Mouse (Mus musculus) E14TG2a.4 (cell line): ENCODE data around the gene Hdac4.

Experiments used
- H3K27me3 ChIP-seq: 2 replicates; pipeline ENCODE4 v1.6.1; 2014; ENCODE audit warnings: low read length, control low read depth; ENCODE audit not compliant: insufficient read depth
- H3K36me3 ChIP-seq: 2 replicates; pipeline ENCODE4 v1.6.1; 2014; ENCODE audit warnings: low read length, control low read depth; ENCODE audit not compliant: insufficient read depth
- H3K4me1 ChIP-seq: replicated peaks from 2 replicates; pipeline ENCODE4 v1.6.1; 2014; ENCODE audit warnings: low read depth, low read length, control low read depth
- H3K4me3 ChIP-seq: replicated peaks from 2 replicates; pipeline ENCODE4 v1.5.1; 2014; ENCODE audit warnings: mild to moderate bottlenecking, low read length
- H3K9me3 ChIP-seq: 2 replicates; pipeline ENCODE4 v1.6.1; 2014; ENCODE audit warnings: low read length, control low read depth
- CTCF ChIP-seq: conservative IDR thresholded peaks from 2 replicates; pipeline ENCODE4 v1.5.1; 2014; ENCODE audit warnings: low read length
- NANOG ChIP-seq: IDR thresholded peaks from 2 replicates; pipeline ENCODE4 v1.6.1; 2014; ENCODE audit warnings: borderline replicate concordance, low read length, mixed read lengths
- POU5F1 ChIP-seq: IDR thresholded peaks from 2 replicates; pipeline ENCODE4 v1.6.1; 2014; ENCODE audit warnings: low read length, borderline replicate concordance

Gene Hdac4

DNA sequence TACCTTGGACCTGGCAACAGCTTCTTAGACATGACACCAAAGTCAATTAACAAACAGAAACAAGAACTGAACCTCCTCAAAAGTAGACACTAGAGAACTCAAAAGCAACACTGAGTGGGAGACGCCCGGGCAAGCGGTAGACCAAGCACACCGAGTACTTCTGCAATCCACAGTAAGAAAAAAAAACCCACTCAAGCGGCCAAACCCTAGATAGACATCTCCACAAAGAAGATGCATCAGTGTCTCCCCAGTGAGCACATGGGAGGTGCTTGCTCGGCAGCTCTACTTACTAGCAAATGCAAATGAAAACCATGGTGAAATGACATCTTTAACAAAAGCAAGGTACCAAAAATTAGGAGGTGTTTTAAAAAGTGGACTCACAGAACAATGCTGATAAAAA, 67.7 kb downstream of the Hdac4 start:
- TF ChIP-seq POU5F1, result no peak
- TF ChIP-seq NANOG, result no peak
- no peak for TF ChIP-seq CTCF
- Histone ChIP-seq H3K4me3 (no peak overlapping the region), H3K36me3 (peaks cover 63% of the 10 kb centered on the region), H3K9me3 (no peaks in the 10 kb centered on the region), H3K4me1 (peaks cover 77% of the 10 kb centered on the region), H3K27me3 (no peaks in the 10 kb centered on the region)

DNA sequence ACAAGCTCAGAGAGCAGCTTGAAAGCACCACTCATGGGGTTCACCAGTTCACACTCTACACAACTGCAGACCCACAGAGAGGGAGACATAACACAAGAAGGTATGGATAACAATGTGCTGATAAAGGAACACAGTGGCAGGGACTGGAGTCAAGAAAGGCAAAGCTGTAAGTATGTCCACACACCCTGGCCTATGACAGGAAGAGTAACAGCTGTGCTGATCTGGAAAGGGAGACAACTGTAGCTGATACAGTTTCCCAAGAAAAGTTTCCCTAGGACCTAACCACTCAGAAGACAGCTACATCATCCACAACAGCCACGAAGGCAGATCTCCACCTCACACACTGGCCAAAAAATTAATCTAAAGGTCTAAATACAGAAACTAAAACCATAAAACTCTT, 68.1 kb downstream of the Hdac4 start:
- TF ChIP-seq POU5F1 (no peak), NANOG (no peak), CTCF (no peak)
- peaks cover 67% of the 10 kb centered on the region for H3K36me3 ChIP-seq
- no peaks in the 10 kb centered on the region for H3K27me3 ChIP-seq
- H3K4me3 ChIP-seq, result no peak overlapping the region
- peaks cover 79% of the 10 kb centered on the region for H3K4me1 ChIP-seq
- no peaks in the 10 kb centered on the region for H3K9me3 ChIP-seq

DNA sequence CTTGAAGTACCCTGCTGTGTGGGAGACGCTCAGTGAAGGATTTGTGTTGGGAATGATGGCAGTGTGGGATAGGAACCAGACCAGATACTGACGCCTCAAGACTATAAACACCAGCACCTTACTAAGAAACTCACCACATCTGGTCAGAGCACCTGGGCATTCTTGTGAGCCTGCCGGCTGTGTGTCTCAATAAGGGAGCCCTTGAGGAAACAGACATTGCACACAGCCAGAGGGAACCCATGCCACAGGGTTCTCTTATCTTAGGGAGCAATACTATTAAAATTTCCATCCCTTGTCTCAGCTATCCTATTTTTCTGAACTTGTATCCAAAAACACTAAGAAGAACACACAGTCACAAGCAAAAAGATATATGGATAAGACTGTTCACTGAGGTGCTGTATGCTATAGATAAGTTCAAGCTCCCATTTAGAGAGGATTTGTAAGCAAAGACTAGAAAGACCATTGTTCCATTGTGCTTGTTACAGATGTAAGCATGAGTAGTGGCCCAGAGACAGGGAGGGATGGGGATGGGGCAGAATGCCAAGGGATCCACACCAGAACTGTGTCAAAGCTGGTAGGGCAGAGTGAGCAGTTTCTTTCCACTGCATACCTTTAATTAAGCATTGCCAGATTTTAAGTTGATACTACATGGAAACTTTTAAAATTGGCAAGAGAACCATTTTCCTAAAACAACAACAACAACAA, 70.8 kb downstream of the Hdac4 start:
- no peak for TF ChIP-seq POU5F1
- TF ChIP-seq NANOG, result no peak
- no peak for TF ChIP-seq CTCF
- no peaks in the 10 kb centered on the region for H3K9me3 ChIP-seq
- H3K36me3 ChIP-seq, result peaks cover 47% of the 10 kb centered on the region
- no peak overlapping the region for H3K4me3 ChIP-seq
- no peaks in the 10 kb centered on the region for H3K27me3 ChIP-seq
- H3K4me1 ChIP-seq, result peaks cover 76% of the 10 kb centered on the region

DNA sequence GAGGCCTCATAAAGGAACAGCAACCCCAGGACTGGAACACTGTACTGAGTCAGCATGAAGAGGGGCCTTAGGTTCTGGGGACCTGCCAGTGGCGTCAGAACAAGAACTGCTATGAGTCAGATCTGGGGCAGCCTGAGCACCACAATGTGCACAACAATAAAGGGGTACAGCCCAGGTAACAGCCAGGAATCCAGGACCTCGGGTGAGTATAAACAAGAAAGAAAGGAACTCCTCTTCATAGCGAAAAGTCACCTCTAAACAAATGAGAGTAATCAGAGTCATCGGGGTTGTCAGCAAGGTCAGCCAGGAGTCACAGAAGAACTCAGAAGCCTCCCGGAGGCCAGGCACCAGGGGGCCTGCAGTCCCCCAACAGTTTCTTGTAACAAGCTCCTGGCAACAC, 76.2 kb downstream of the Hdac4 start:
- H3K9me3 ChIP-seq, result no peaks in the 10 kb centered on the region
- TF ChIP-seq CTCF, result no peak
- TF ChIP-seq NANOG, result peak; percentile 83
- H3K4me3 ChIP-seq, result peak overlapping the region; percentile 10; the same call in 1 of the 2 replicates
- no peaks in the 10 kb centered on the region for H3K27me3 ChIP-seq
- H3K36me3 ChIP-seq, result peaks cover 51% of the 10 kb centered on the region
- peaks cover 87% of the 10 kb centered on the region for H3K4me1 ChIP-seq

DNA sequence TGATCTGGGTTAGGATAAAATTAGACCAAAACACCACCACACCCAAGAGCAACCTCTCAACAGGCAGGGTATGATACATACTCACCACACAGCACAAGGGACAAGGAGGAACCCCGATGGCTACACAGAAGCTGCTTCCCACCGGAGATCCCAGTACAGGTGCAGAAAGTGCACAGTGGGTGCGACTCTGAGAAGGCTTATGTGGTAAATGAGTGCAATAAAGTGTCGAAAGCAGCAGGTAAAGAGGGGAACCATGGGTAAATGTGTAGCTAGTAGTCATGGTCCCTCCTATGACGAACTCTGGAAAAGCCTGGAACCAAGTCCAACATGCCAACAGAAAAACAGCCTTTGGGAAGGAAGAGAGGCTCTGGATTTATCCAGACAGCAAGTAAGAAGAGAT, 77.9 kb downstream of the Hdac4 start:
- Histone ChIP-seq H3K4me3 (no peak overlapping the region), H3K36me3 (peaks cover 35% of the 10 kb centered on the region), H3K4me1 (peaks cover 87% of the 10 kb centered on the region), H3K27me3 (no peaks in the 10 kb centered on the region), H3K9me3 (no peaks in the 10 kb centered on the region)
- TF ChIP-seq NANOG (no peak), POU5F1 (no peak), CTCF (no peak)

DNA sequence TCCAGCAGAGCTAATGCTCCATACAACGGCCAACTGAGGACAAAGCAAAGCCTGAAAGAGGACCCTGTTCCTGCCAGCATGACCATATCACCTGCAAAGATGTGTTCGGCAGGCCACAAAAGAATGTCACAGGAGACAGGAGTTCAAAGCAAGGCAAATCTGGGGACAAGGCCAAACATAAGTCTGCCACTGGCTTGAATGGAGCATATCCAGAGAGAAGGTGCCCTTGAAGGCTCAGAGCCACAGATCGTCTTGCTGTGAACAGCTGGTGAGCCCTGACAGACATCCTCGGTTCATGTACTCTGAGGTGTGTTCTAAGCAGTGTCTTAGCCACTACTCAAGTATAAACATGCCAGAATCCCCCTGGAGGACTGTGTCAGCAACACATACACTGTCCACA, 79.3 kb downstream of the Hdac4 start:
- H3K4me1 ChIP-seq, result peaks cover 77% of the 10 kb centered on the region
- H3K36me3 ChIP-seq, result peaks cover 40% of the 10 kb centered on the region
- H3K9me3 ChIP-seq, result no peaks in the 10 kb centered on the region
- no peaks in the 10 kb centered on the region for H3K27me3 ChIP-seq
- no peak for TF ChIP-seq POU5F1
- no peak for TF ChIP-seq NANOG
- TF ChIP-seq CTCF, result no peak
- H3K4me3 ChIP-seq, result no peak overlapping the region

DNA sequence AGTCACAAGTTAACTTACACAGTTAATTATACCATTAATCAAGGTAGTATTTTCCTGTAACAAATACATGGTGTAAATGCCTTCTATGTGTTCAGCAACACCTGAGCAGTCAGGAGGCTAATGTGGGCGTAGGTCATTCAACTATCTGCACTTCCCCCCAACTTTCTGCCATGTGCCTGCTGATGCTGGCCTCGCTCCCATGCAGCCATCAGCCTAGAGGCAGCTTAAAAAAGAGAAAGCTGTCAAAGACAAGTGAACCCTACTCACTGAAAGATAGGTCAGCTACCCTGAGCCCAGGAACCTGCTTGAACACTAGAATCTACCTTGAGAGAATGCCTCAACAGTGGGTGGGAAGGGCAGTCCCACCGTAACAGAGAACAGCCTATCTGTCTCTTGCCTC, 81.4 kb downstream of the Hdac4 start:
- H3K9me3 ChIP-seq, result no peaks in the 10 kb centered on the region
- H3K4me3 ChIP-seq, result no peak overlapping the region
- H3K36me3 ChIP-seq, result peaks cover 54% of the 10 kb centered on the region
- peaks cover 69% of the 10 kb centered on the region for H3K4me1 ChIP-seq
- H3K27me3 ChIP-seq, result no peaks in the 10 kb centered on the region
- TF ChIP-seq POU5F1 (no peak), NANOG (no peak), CTCF (no peak)

DNA sequence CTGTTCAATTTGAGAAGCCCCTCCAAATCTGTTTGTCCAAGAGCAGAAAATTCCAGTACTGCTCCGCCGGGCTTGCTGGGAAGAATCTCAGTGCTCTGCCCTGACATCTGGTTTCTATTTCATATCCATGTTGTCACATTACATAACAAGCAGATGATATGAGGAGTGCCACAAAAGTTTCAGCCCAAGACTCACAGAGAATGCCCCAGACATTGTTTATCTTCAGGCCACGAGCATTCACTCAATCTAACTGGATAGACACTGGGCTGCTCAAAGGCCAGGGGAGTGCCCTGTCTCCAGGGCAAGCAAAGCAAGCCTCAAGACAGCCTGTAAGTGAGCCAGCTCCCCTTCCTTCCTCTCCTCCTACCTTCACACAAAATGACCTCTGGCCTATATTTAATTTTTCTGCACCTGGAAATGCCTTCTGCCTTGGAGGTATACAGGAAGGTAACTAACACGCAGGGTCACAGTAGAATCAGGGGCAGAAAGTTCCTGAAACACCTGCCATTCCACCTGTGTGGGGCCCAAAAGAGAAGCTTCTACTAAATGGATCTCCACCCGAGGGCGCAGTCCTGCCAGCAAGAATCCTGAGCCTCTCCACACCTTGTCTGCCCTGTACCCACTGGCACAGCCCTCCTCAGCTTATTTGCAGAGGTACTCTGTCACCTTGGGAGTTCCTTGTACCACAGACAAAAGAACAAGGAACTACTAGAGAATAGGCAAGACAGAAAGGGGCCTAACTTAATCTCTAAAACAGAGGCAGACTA, 82.1 kb downstream of the Hdac4 start:
- no peak for TF ChIP-seq POU5F1
- TF ChIP-seq CTCF, result no peak
- no peak for TF ChIP-seq NANOG
- Histone ChIP-seq H3K9me3 (no peaks in the 10 kb centered on the region), H3K27me3 (no peaks in the 10 kb centered on the region), H3K4me1 (peaks cover 69% of the 10 kb centered on the region), H3K36me3 (peaks cover 61% of the 10 kb centered on the region), H3K4me3 (no peak overlapping the region)

DNA sequence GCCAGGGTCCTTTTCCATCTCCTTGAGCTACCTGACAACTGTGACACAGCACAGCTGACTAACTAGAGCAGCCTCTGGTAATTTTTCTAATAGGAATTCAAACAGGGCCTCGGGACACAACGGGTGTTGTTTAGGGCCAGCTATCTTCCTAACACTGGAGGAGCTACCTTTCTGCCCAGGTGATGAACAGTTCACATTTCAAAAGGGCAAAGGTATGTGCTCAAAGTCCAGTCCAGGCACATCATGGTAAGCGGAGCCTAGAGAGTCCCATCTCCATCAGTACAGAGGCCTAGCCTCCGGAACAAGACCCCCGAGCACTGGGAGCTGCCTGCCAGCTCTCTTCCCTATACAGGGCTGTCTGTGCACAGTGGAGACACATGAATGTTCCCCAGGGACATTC, 82.9 kb downstream of the Hdac4 start:
- Histone ChIP-seq H3K36me3 (peaks cover 63% of the 10 kb centered on the region), H3K4me1 (peaks cover 69% of the 10 kb centered on the region), H3K9me3 (no peaks in the 10 kb centered on the region), H3K4me3 (no peak overlapping the region), H3K27me3 (no peaks in the 10 kb centered on the region)
- no peak for TF ChIP-seq NANOG
- no peak for TF ChIP-seq CTCF
- TF ChIP-seq POU5F1, result no peak
